In genomic region chr5:18445969-18446368, GRCm38 (mm10) we compare ENCODE assay signal across 9 mouse cellular contexts.
A peak's percentile ranks its signal among the peaks of the same experiment; 100 is the strongest.
DNase-seq lines count a peak whose midpoint lies in the region; ATAC-seq lines count a peak whose summit lies in the region.
"Had no signal": no experiment of that assay in that cellular context is flagged by ENCODE, and none has a peak within 500 bp of the region (broad histone marks: within the 10 kb centered on the region; RNA-seq: fewer than 3 reads in every experiment).

No protein-coding gene starts in this region.

- no peaks in the 10 kb centered on the region for H3K4me1 ChIP-seq in kidney, embryonic 16.5 days (ENCODE audit: insufficient read depth, low read length)
- H3K4me1 ChIP-seq in forebrain, embryonic 11.5 days (replicated peaks; ENCODE audit: control insufficient read depth, insufficient read depth, low read length), result no peaks in the 10 kb centered on the region
- no peaks in the 10 kb centered on the region for H3K4me1 ChIP-seq in hindbrain, embryonic 16.5 days (ENCODE audit: control insufficient read depth, insufficient read depth, low read depth, low read length)
- no peaks in the 10 kb centered on the region for H3K4me1 ChIP-seq in midbrain, embryonic 12.5 days

- WGBS in kidney, embryonic 16.5 days, result 18% methylated on average over 7 of the region's 8 CpGs
- WGBS in forebrain, embryonic 11.5 days, result 29% methylated on average over 8 of the region's 8 CpGs
- 21% methylated on average over 8 of the region's 8 CpGs for WGBS in hindbrain, embryonic 16.5 days
- 26% methylated on average over 8 of the region's 8 CpGs for WGBS in midbrain, embryonic 12.5 days

- peak; percentile 27 for DNase-seq in kidney, adult 11 months
- peak; percentile 70 for DNase-seq in brain, embryonic 18.5 days (ENCODE audit: low read depth, low spot score)
- DNase-seq in forebrain, embryonic 11.5 days (ENCODE audit: low spot score), result peak; percentile 70
- DNase-seq in left cerebral cortex, adult 18-20 months (ENCODE audit: low spot score in 2 of 2), result peak; percentile 80 to 89
- DNase-seq in testis, postnatal 14 days (ENCODE audit: low spot score), result peak; percentile 42

- no peaks in the 10 kb centered on the region for H3K9me3 ChIP-seq in kidney, embryonic 16.5 days (ENCODE audit: low read length)
- H3K9me3 ChIP-seq in forebrain, embryonic 11.5 days (ENCODE audit: control insufficient read depth, low read length), result no peaks in the 10 kb centered on the region
- no peaks in the 10 kb centered on the region for H3K9me3 ChIP-seq in hindbrain, embryonic 16.5 days (ENCODE audit: control insufficient read depth, low read length)
- no peaks in the 10 kb centered on the region for H3K9me3 ChIP-seq in midbrain, embryonic 12.5 days

- H3K36me3 ChIP-seq in kidney, embryonic 16.5 days (ENCODE audit: insufficient read depth, low read length), result no peaks in the 10 kb centered on the region
- no peaks in the 10 kb centered on the region for H3K36me3 ChIP-seq in forebrain, embryonic 11.5 days (ENCODE audit: control insufficient read depth, insufficient read depth, low read length)
- no peaks in the 10 kb centered on the region for H3K36me3 ChIP-seq in hindbrain, embryonic 16.5 days (ENCODE audit: control insufficient read depth, insufficient read depth, low read length)
- no peaks in the 10 kb centered on the region for H3K36me3 ChIP-seq in midbrain, embryonic 12.5 days

- no peak overlapping the region for H3K27ac ChIP-seq in kidney, embryonic 16.5 days (ENCODE audit: low read length)
- H3K27ac ChIP-seq in forebrain, embryonic 11.5 days (ENCODE audit: low read depth, low read length), result no peak overlapping the region
- H3K27ac ChIP-seq in hindbrain, embryonic 16.5 days (ENCODE audit: low read depth, low read length), result no peak overlapping the region
- no peak overlapping the region for H3K27ac ChIP-seq in midbrain, embryonic 12.5 days (replicated peaks)
- H3K27ac ChIP-seq: macrophage had no signal

- no peak overlapping the region for H3K9ac ChIP-seq in kidney, embryonic 16.5 days (replicated peaks; ENCODE audit: low read length)
- H3K9ac ChIP-seq in forebrain, embryonic 11.5 days (ENCODE audit: low read length), result no peak overlapping the region
- H3K9ac ChIP-seq in hindbrain, embryonic 16.5 days (ENCODE audit: low read depth, low read length), result no peak overlapping the region
- H3K9ac ChIP-seq in midbrain, embryonic 12.5 days (replicated peaks), result no peak overlapping the region

- ATAC-seq in kidney, embryonic 16.5 days (ENCODE audit: low FRiP score, low TSS enrichment), result no peak; the same call in 1 of the 2 replicates
- peak; percentile 77 for ATAC-seq in forebrain, embryonic 11.5 days (replicated peaks; ENCODE audit: low FRiP score)
- ATAC-seq in hindbrain, embryonic 16.5 days, result peak; percentile 89; the same call in 1 of the 2 replicates
- ATAC-seq in midbrain, embryonic 12.5 days (ENCODE audit: low FRiP score, low read depth), result peak; percentile 65; the same call in 1 of the 2 replicates

- H3K27me3 ChIP-seq in kidney, embryonic 16.5 days (ENCODE audit: insufficient read depth, low read length), result no peaks in the 10 kb centered on the region
- no peaks in the 10 kb centered on the region for H3K27me3 ChIP-seq in forebrain, embryonic 11.5 days (ENCODE audit: control insufficient read depth, insufficient read depth, low read length)
- no peaks in the 10 kb centered on the region for H3K27me3 ChIP-seq in hindbrain, embryonic 16.5 days (replicated peaks; ENCODE audit: control insufficient read depth, insufficient read depth, low read length)
- no peaks in the 10 kb centered on the region for H3K27me3 ChIP-seq in midbrain, embryonic 12.5 days

- no peak overlapping the region for H3K4me2 ChIP-seq in kidney, embryonic 16.5 days (replicated peaks; ENCODE audit: low read depth, low read length)
- H3K4me2 ChIP-seq in forebrain, embryonic 11.5 days (ENCODE audit: low read depth, low read length, severe bottlenecking), result no peak overlapping the region
- H3K4me2 ChIP-seq in hindbrain, embryonic 16.5 days (ENCODE audit: low read length), result no peak overlapping the region
- H3K4me2 ChIP-seq in midbrain, embryonic 12.5 days (replicated peaks), result no peak overlapping the region

- H3K4me3 ChIP-seq in kidney, embryonic 16.5 days (ENCODE audit: low read length), result no peak overlapping the region
- no peak overlapping the region for H3K4me3 ChIP-seq in forebrain, embryonic 11.5 days (ENCODE audit: low read depth, low read length)
- H3K4me3 ChIP-seq in hindbrain, embryonic 16.5 days (ENCODE audit: low read length), result no peak overlapping the region
- no peak overlapping the region for H3K4me3 ChIP-seq in midbrain, embryonic 12.5 days

Comparison
In these comparisons a context has a peak if more than half of its experiments do, and no peak if none do; other contexts are left out.
1. DNase-seq: peak in every context shown above with its lines; median percentile 84 in left cerebral cortex, adult 18-20 months; 70 in brain, embryonic 18.5 days; 70 in forebrain, embryonic 11.5 days; 42 in testis, postnatal 14 days; 27 in kidney, adult 11 months.